Mouse (Mus musculus): ENCODE measurements around the gene Ppp1r9a. TPM values are rescaled to one million over a fixed set of nuclear protein-coding genes. Genes with fewer than 3 reads are reported as not detected.

The Ppp1r9a gene
- total and polyA plus RNA-seq, 3 experiments: 0.03 TPM; not detected in 2

GRCm38 (mm10) chr6:5022677-5023076 is 120.0 kb downstream of the Ppp1r9a start:
- peaks cover 9 to 13% of the 10 kb centered on the region in 2 experiments for H3K27me3 ChIP-seq (ENCODE audit: control insufficient read depth in 1 of 2, insufficient read depth in 2 of 2, low read length in 2 of 2)
- no peak for DNase-seq (ENCODE audit: low read depth, low spot score)
- H3K27ac ChIP-seq (ENCODE audit: control insufficient read depth, low read depth, low read length): no peak overlapping the region
- no peaks in the 10 kb centered on the region for H3K9me3 ChIP-seq (replicated peaks; ENCODE audit: insufficient read depth, low read length)
- H3K9ac ChIP-seq (ENCODE audit: control insufficient read depth, low read depth, low read length, poor library complexity, severe bottlenecking): no peak overlapping the region
- no peak for TF ChIP-seq SIN3A (IDR thresholded peaks at IDR 0.05; ENCODE audit: low read length)
- TF ChIP-seq ETS1 (IDR thresholded peaks at IDR 0.05; ENCODE audit: low read depth, low read length): no peak
- no peak for TF ChIP-seq MYC (IDR thresholded peaks at IDR 0.05; ENCODE audit: low read depth, low read length)
- TF ChIP-seq TAL1 (IDR thresholded peaks at IDR 0.05; ENCODE audit: low read length): no peak
- no peak for TF ChIP-seq CHD1 (IDR thresholded peaks at IDR 0.05; ENCODE audit: low read depth, low read length)
- TF ChIP-seq ZNF384 (IDR thresholded peaks at IDR 0.05; ENCODE audit: low read depth, low read length): no peak
- TF ChIP-seq USF1 (IDR thresholded peaks at IDR 0.05; ENCODE audit: low read depth, low read length): no peak
- no peak for TF ChIP-seq CHD2 (IDR thresholded peaks at IDR 0.05; ENCODE audit: low read length)
- TF ChIP-seq MAFK (IDR thresholded peaks at IDR 0.05; ENCODE audit: borderline replicate concordance, low read depth, low read length): no peak
- no peak for TF ChIP-seq HCFC1 (IDR thresholded peaks at IDR 0.05; ENCODE audit: low read depth, low read length)
- no peak for TF ChIP-seq MEF2A (IDR thresholded peaks at IDR 0.05; ENCODE audit: extremely low read depth, insufficient replicate concordance, low read depth, low read length, poor library complexity, severe bottlenecking)
- no peak for TF ChIP-seq KAT2A (conservative IDR thresholded peaks at IDR 0.05; ENCODE audit: low read depth, low read length)
- no peak for TF ChIP-seq UBTF (IDR thresholded peaks at IDR 0.05; ENCODE audit: borderline replicate concordance, insufficient read depth, low read depth, low read length)
- no peak for TF ChIP-seq SMC3 (IDR thresholded peaks at IDR 0.05; ENCODE audit: low read depth, low read length)
- TF ChIP-seq ZKSCAN1 (IDR thresholded peaks at IDR 0.05; ENCODE audit: low read depth, low read length): no peak
- no peak for TF ChIP-seq JUND (IDR thresholded peaks at IDR 0.05; ENCODE audit: low read depth, low read length)
- TF ChIP-seq TBP (IDR thresholded peaks at IDR 0.05; ENCODE audit: low read depth, low read length): no peak
- H3K4me1 ChIP-seq (ENCODE audit: control insufficient read depth in 1 of 2, insufficient read depth in 2 of 2, low read length in 2 of 2): no peaks in the 10 kb centered on the region
- H3K79me2 ChIP-seq (ENCODE audit: control insufficient read depth, insufficient read depth, low read length, poor library complexity): no peaks in the 10 kb centered on the region
- no peaks in the 10 kb centered on the region for H3K36me3 ChIP-seq (ENCODE audit: control insufficient read depth in 1 of 2, insufficient read depth in 2 of 2, low read length in 2 of 2)
- H3K4me3 ChIP-seq (ENCODE audit: control insufficient read depth in 1 of 2, insufficient read depth in 1 of 2, low read depth in 2 of 2, low read length in 2 of 2): no peak overlapping the region

- TF ChIP-seq POLR2AphosphoS5 (IDR thresholded peaks at IDR 0.05; ENCODE audit: borderline replicate concordance, low read depth, low read length) (no peak), ELF1 (IDR thresholded peaks at IDR 0.05; ENCODE audit: low read depth, low read length) (no peak), MAFK (IDR thresholded peaks at IDR 0.05; ENCODE audit: borderline replicate concordance, low read depth, low read length) (no peak), CHD2 (IDR thresholded peaks at IDR 0.05; ENCODE audit: low read length) (no peak), TAL1 (IDR thresholded peaks at IDR 0.05; ENCODE audit: low read length) (no peak), NELFE (IDR thresholded peaks at IDR 0.05; ENCODE audit: low read depth, low read length) (no peak), USF2 (IDR thresholded peaks at IDR 0.05; ENCODE audit: borderline replicate concordance in 1 of 2, insufficient read depth in 1 of 2, low read depth in 1 of 2, low read length in 2 of 2) (no peak), UBTF (IDR thresholded peaks at IDR 0.05; ENCODE audit: borderline replicate concordance, insufficient read depth, low read depth, low read length) (no peak), MAX (IDR thresholded peaks at IDR 0.05; ENCODE audit: low read length) (no peak), TBP (IDR thresholded peaks at IDR 0.05; ENCODE audit: low read depth, low read length) (no peak), BHLHE40 (IDR thresholded peaks at IDR 0.05; ENCODE audit: borderline replicate concordance, low read depth, low read length) (no peak)
- no peak overlapping the region for H3K9ac ChIP-seq (ENCODE audit: control insufficient read depth, low read depth, low read length, poor library complexity, severe bottlenecking)
- no peaks in the 10 kb centered on the region for H3K9me3 ChIP-seq (replicated peaks; ENCODE audit: insufficient read depth, low read length)
- no peaks in the 10 kb centered on the region for H3K79me2 ChIP-seq (ENCODE audit: control insufficient read depth, insufficient read depth, low read length, poor library complexity)
- H3K27ac ChIP-seq (ENCODE audit: control insufficient read depth, low read depth, low read length): no peak overlapping the region
- H3K4me1 ChIP-seq (ENCODE audit: control insufficient read depth in 1 of 2, insufficient read depth in 2 of 2, low read length in 2 of 2): no peaks in the 10 kb centered on the region
- no peaks in the 10 kb centered on the region for H3K36me3 ChIP-seq (ENCODE audit: control insufficient read depth in 1 of 2, insufficient read depth in 2 of 2, low read length in 2 of 2)
- no peak for DNase-seq (ENCODE audit: low read depth, low spot score)
- no peak overlapping the region for H3K4me3 ChIP-seq (ENCODE audit: control insufficient read depth in 1 of 2, insufficient read depth in 1 of 2, low read depth in 2 of 2, low read length in 2 of 2)
- peaks cover 5 to 18% of the 10 kb centered on the region in 2 experiments for H3K27me3 ChIP-seq (ENCODE audit: control insufficient read depth in 1 of 2, insufficient read depth in 2 of 2, low read length in 2 of 2)
Observed at GRCm38 (mm10) chr6:5024893-5025292, 122.2 kb downstream of the Ppp1r9a start.
